Mouse (Mus musculus) urinary bladder, postnatal 4 days (tissue): ENCODE results near the gene Olfr338.
"Not testable (repeated sequence)": the region's sequence is repeated elsewhere in the genome, so short reads cannot be mapped to it uniquely, and the experiment has no call there.

Experiments
- DNase-seq, 2 experiments: peaks; one replicate each; pipeline ENCODE4 v3.0.0; 2021 to 2022; ENCODE audit warnings: low spot score in 2 of 2

Olfr338 gene

GRCm38 (mm10) chr2:36373219-36373618 is at the start of gene Olfr338:
Gene Olfr338 (plus strand): TSS chr2:36373519.
- DNase-seq: no peak

GRCm38 (mm10) chr2:36415174-36415573 is 41.9 kb downstream of the Olfr338 start:
- DNase-seq: not testable (repeated sequence)

DNA sequence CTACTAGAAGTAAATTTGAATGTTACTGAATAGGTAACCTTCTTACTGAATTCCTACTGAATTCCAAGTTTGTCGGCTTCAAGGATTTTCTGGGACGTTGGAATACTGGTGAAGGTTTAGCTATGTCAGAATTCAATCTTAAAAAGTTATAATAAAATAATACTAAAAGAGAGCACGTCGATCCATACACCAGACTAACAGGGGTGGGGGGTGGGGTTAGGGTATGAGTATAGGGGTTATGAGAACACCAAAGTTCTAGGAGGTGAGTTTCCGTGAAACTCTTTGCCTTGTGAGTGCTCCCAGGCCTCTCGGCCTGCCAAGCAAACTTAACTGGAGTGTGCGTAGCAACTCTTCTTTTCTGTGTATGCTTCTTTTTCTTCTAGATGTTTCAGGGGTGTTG is 42.3 kb downstream of the Olfr338 start:
- DNase-seq: not testable (repeated sequence)

GRCm38 (mm10) chr2:36418647-36419046 is 45.3 kb downstream of the Olfr338 start, which contains the start of gene Olfr339:
Gene Olfr339 (plus strand): TSS chr2:36418947.
- no peak for DNase-seq
